In genomic region chr6:72566044-72566443, GRCm38 (mm10) we compare ENCODE assay signal across 8 mouse cellular contexts. TPM values are rescaled to one million over a fixed set of nuclear protein-coding genes. Genes with fewer than 3 reads are reported as not detected.
DNase-seq lines count a peak whose midpoint lies in the region; ATAC-seq lines count a peak whose summit lies in the region.

No protein-coding gene starts in this region.

- ATAC-seq in megakaryocyte progenitor cell, adult 5-6 weeks (replicated peaks; ENCODE audit: poor library complexity), result peak; percentile 97

- DNase-seq in WW6 (ENCODE audit: low read depth, low spot score), result peak; percentile 73
- peak; percentile 83 to 91 for DNase-seq in cerebellum, postnatal 36 days
- DNase-seq in gastrocnemius, adult 18-20 months (ENCODE audit: low spot score), result peak; percentile 92
- peak; percentile 63 for DNase-seq in hindlimb bud, embryonic 11.5 days (ENCODE audit: extremely low spot score, low read depth, low spot score)
- DNase-seq in left cerebral cortex, adult 8-10 months (ENCODE audit: low spot score in 2 of 2), result peak; percentile 72 to 79
- peak; percentile 90 to 93 for DNase-seq in right cerebral cortex, postnatal 10 days (ENCODE audit: low spot score in 2 of 2)
- peak; percentile 91 for DNase-seq in urinary bladder, postnatal 14 days (ENCODE audit: low spot score)

RNA-seq across cellular contexts. Expression of gene Capg, which starts 21.9 kb away (rescaled TPM):
- total RNA-seq in gastrocnemius, adult 18-20 months (2021), result 10 to 100 TPM in 1 of 2 experiments, 1 to 10 TPM in 1; 9.2 to 14.3 TPM
- 10 to 100 TPM in 2 of 4 experiments, 1 to 10 TPM in 2; 2.9 to 16.9 (median 10.0) TPM for total RNA-seq in left cerebral cortex, adult 8-10 months (2022)
- 24.4 and 25.5 TPM in 2 replicates for total RNA-seq in megakaryocyte progenitor cell, adult 5-6 weeks (2015)
- 42.7 and 60.1 TPM in 2 replicates for total RNA-seq in megakaryocyte progenitor cell, adult 5-6 weeks (2017)

RNA-seq across cellular contexts. Expression of gene Elmod3, which starts 32.2 kb away (rescaled TPM):
- total RNA-seq in gastrocnemius, adult 18-20 months (2021), result 1 to 10 TPM; 7.3 to 8.7 TPM
- 10 to 100 TPM; 21.1 to 26.4 (median 24.0) TPM for total RNA-seq in left cerebral cortex, adult 8-10 months (2022)
- total RNA-seq in megakaryocyte progenitor cell, adult 5-6 weeks (2015), result 12.9 and 15.6 TPM in 2 replicates
- total RNA-seq in megakaryocyte progenitor cell, adult 5-6 weeks (2017), result 9.7 and 13.8 TPM in 2 replicates

RNA-seq across cellular contexts. Expression of gene Retsat, which starts 32.2 kb away (rescaled TPM):
- total RNA-seq in gastrocnemius, adult 18-20 months (2021), result 10 to 100 TPM; 62.7 to 71.1 TPM
- 10 to 100 TPM; 66.8 to 72.4 (median 68.4) TPM for total RNA-seq in left cerebral cortex, adult 8-10 months (2022)
- 20.3 and 20.8 TPM in 2 replicates for total RNA-seq in megakaryocyte progenitor cell, adult 5-6 weeks (2015)
- total RNA-seq in megakaryocyte progenitor cell, adult 5-6 weeks (2017), result 20.0 and 27.5 TPM in 2 replicates

RNA-seq across cellular contexts. Expression of gene Sh2d6, which starts 44.5 kb away (rescaled TPM):
- 1 to 10 TPM in 1 of 2 experiments, under 1 TPM in 1; 0.93 to 1.3 TPM for total RNA-seq in gastrocnemius, adult 18-20 months (2021)
- total RNA-seq in left cerebral cortex, adult 8-10 months (2022), result 1 to 10 TPM in 2 of 4 experiments, under 1 TPM in 2; 0.59 to 1.7 (median 1.2) TPM
- total RNA-seq in megakaryocyte progenitor cell, adult 5-6 weeks (2015), result not detected in 2 replicates
- not detected in 2 replicates for total RNA-seq in megakaryocyte progenitor cell, adult 5-6 weeks (2017)

RNA-seq across cellular contexts. Expression of gene Tgoln1, which starts 50.8 kb away (rescaled TPM):
- total RNA-seq in gastrocnemius, adult 18-20 months (2021), result 10 to 100 TPM; 24.0 to 27.9 TPM
- 100 to 1,000 TPM in 2 of 4 experiments, 10 to 100 TPM in 2; 93.0 to 104 (median 99.0) TPM for total RNA-seq in left cerebral cortex, adult 8-10 months (2022)
- total RNA-seq in megakaryocyte progenitor cell, adult 5-6 weeks (2015), result 51.5 and 57.9 TPM in 2 replicates
- 55.1 and 64.4 TPM in 2 replicates for total RNA-seq in megakaryocyte progenitor cell, adult 5-6 weeks (2017)

Comparison
In these comparisons a context has a peak if more than half of its experiments do, and no peak if none do; other contexts are left out.
1. Peak in every context shown above with its lines: DNase-seq and ATAC-seq.